Comparison of ENCODE assay signal across 9 mouse cellular contexts in genomic region chr16:32660095-32660494, GRCm38 (mm10). TPM values are rescaled to one million over a fixed set of nuclear protein-coding genes. Genes with fewer than 3 reads are reported as not detected.
DNase-seq lines count a peak whose midpoint lies in the region; ATAC-seq and TF ChIP-seq lines count a peak whose summit lies in the region.
"Had no signal": no experiment of that assay in that cellular context is flagged by ENCODE, and none has a peak within 500 bp of the region (broad histone marks: within the 10 kb centered on the region; RNA-seq: fewer than 3 reads in every experiment).

No protein-coding gene starts in this region.

- DNase-seq in hindbrain, embryonic 10.5 days (ENCODE audit: low spot score), result no peak
- DNase-seq in hindbrain, embryonic 11.5 days (ENCODE audit: low spot score), result no peak
- DNase-seq in embryonic facial prominence, embryonic 10.5 days (ENCODE audit: low spot score), result no peak
- no peak for DNase-seq in hindbrain, embryonic 14.5 days (ENCODE audit: low spot score)
- no peak for DNase-seq in right cerebral cortex, postnatal 25 days
- DNase-seq in layer of hippocampus, adult 11-12 months (ENCODE audit: low spot score), result no peak

- H3K36me3 ChIP-seq in hindbrain, embryonic 10.5 days, result peaks cover 4% of the 10 kb centered on the region; the same call in 1 of the 2 replicates
- H3K36me3 ChIP-seq in hindbrain, embryonic 11.5 days (ENCODE audit: control insufficient read depth, insufficient read depth, low read length), result no peaks in the 10 kb centered on the region
- peaks cover 9% of the 10 kb centered on the region for H3K36me3 ChIP-seq in embryonic facial prominence, embryonic 10.5 days (replicated peaks)
- H3K36me3 ChIP-seq in hindbrain, embryonic 14.5 days (replicated peaks; ENCODE audit: control insufficient read depth, insufficient read depth), result 0 out of 2 replicates have a peak, but pooled peaks cover 7% of the 10 kb centered on the region
- H3K36me3 ChIP-seq in myocyte (ENCODE audit: control insufficient read depth, insufficient read depth), result no peaks in the 10 kb centered on the region

- peak overlapping the region; percentile 69; the same call in 1 of the 2 replicates for H3K27ac ChIP-seq in hindbrain, embryonic 10.5 days
- no peak overlapping the region for H3K27ac ChIP-seq in hindbrain, embryonic 11.5 days (ENCODE audit: low read depth, low read length)
- H3K27ac ChIP-seq in embryonic facial prominence, embryonic 10.5 days (replicated peaks), result 0 out of 2 replicates have a peak overlapping the region, but pooled peaks have one; percentile 14
- peak overlapping the region; percentile 88 for H3K27ac ChIP-seq in hindbrain, embryonic 14.5 days

- no peaks in the 10 kb centered on the region for H3K27me3 ChIP-seq in hindbrain, embryonic 10.5 days (ENCODE audit: insufficient read depth, poor library complexity, severe bottlenecking)
- H3K27me3 ChIP-seq in hindbrain, embryonic 11.5 days (ENCODE audit: control insufficient read depth, insufficient read depth, low read length), result no peaks in the 10 kb centered on the region
- H3K27me3 ChIP-seq in embryonic facial prominence, embryonic 10.5 days (replicated peaks; ENCODE audit: low read depth, poor library complexity, severe bottlenecking), result no peaks in the 10 kb centered on the region
- no peaks in the 10 kb centered on the region for H3K27me3 ChIP-seq in hindbrain, embryonic 14.5 days (ENCODE audit: control insufficient read depth, insufficient read depth, low read length)
- no peaks in the 10 kb centered on the region for H3K27me3 ChIP-seq in myocyte (ENCODE audit: control insufficient read depth, insufficient read depth, insufficient read length)

- peaks cover 24% of the 10 kb centered on the region for H3K79me2 ChIP-seq in myocyte (ENCODE audit: control insufficient read depth, insufficient read depth)

- ATAC-seq in hindbrain, embryonic 11.5 days (ENCODE audit: low FRiP score), result no peak
- no peak; the same call in 1 of the 2 replicates for ATAC-seq in hindbrain, embryonic 14.5 days (ENCODE audit: low FRiP score)
- no peak for ATAC-seq in monocyte, adult 5-6 weeks (replicated peaks; ENCODE audit: insufficient number of reproducible peaks, low FRiP score, low TSS enrichment, poor library complexity, severe bottlenecking)
- ATAC-seq: inflammation-experienced regulatory T-cells, adult 6 months had no signal

- TF ChIP-seq POLR2A in myocyte (IDR thresholded peaks at IDR 0.05; ENCODE audit: insufficient read length, low read depth), result no peak

- no peak overlapping the region for H3K9ac ChIP-seq in hindbrain, embryonic 11.5 days (ENCODE audit: low read depth, low read length)
- 0 out of 2 replicates have a peak overlapping the region, but pooled peaks have one; percentile 73 for H3K9ac ChIP-seq in hindbrain, embryonic 14.5 days

- no peak overlapping the region for H3K4me3 ChIP-seq in hindbrain, embryonic 10.5 days
- H3K4me3 ChIP-seq in hindbrain, embryonic 11.5 days (ENCODE audit: low read depth, low read length), result no peak overlapping the region
- no peak overlapping the region for H3K4me3 ChIP-seq in embryonic facial prominence, embryonic 10.5 days
- H3K4me3 ChIP-seq in hindbrain, embryonic 14.5 days (replicated peaks; ENCODE audit: low read length), result no peak overlapping the region
- no peak overlapping the region for H3K4me3 ChIP-seq in myocyte

- H3K4me1 ChIP-seq in hindbrain, embryonic 10.5 days (replicated peaks), result peaks cover 66% of the 10 kb centered on the region
- H3K4me1 ChIP-seq in hindbrain, embryonic 11.5 days (replicated peaks; ENCODE audit: control insufficient read depth, insufficient read depth, low read length), result peaks cover 2% of the 10 kb centered on the region; the same call in 1 of the 2 replicates
- H3K4me1 ChIP-seq in embryonic facial prominence, embryonic 10.5 days, result peaks cover 60% of the 10 kb centered on the region
- H3K4me1 ChIP-seq in hindbrain, embryonic 14.5 days (replicated peaks; ENCODE audit: control insufficient read depth, insufficient read depth, low read length), result peaks cover 53% of the 10 kb centered on the region

- no peaks in the 10 kb centered on the region for H3K9me3 ChIP-seq in hindbrain, embryonic 10.5 days
- no peaks in the 10 kb centered on the region for H3K9me3 ChIP-seq in hindbrain, embryonic 11.5 days (ENCODE audit: control insufficient read depth, low read length)
- H3K9me3 ChIP-seq in embryonic facial prominence, embryonic 10.5 days, result no peaks in the 10 kb centered on the region
- H3K9me3 ChIP-seq in hindbrain, embryonic 14.5 days (ENCODE audit: control insufficient read depth, low read length), result no peaks in the 10 kb centered on the region

- no peak overlapping the region for H3ac ChIP-seq in myocyte (ENCODE audit: control insufficient read depth, insufficient read length)

- H3K4me2 ChIP-seq in hindbrain, embryonic 11.5 days (replicated peaks; ENCODE audit: low read depth, low read length), result no peak overlapping the region
- H3K4me2 ChIP-seq in hindbrain, embryonic 14.5 days (replicated peaks), result no peak overlapping the region
- peak overlapping the region; percentile 78 for H3K4me2 ChIP-seq in myocyte (ENCODE audit: low read depth)

- 77% methylated on average over 1 of the region's 1 CpGs for WGBS in hindbrain, embryonic 10.5 days
- 59% methylated on average over 1 of the region's 1 CpGs for WGBS in hindbrain, embryonic 11.5 days
- 54% methylated on average over 1 of the region's 1 CpGs for WGBS in embryonic facial prominence, embryonic 10.5 days
- WGBS in hindbrain, embryonic 14.5 days, result 29% methylated on average over 1 of the region's 1 CpGs

TF ChIP-seq in myocyte, 11 proteins besides CTCF, POLR2A, EP300 and RAD21:
- TF ChIP-seq SRF (IDR thresholded peaks at IDR 0.05; ENCODE audit: control insufficient read depth, insufficient read length, low read depth), result no peak
- TF ChIP-seq MYOG (IDR thresholded peaks at IDR 0.05; ENCODE audit: control insufficient read depth in 1 of 3, insufficient read depth in 1 of 3, insufficient read length in 2 of 3, low read depth in 2 of 3), result peak in 2 of 3 experiments; percentile 30 to 54
- TF ChIP-seq MYOD1 (IDR thresholded peaks at IDR 0.05; ENCODE audit: control insufficient read depth in 1 of 3, insufficient read length in 2 of 3, low read depth in 2 of 3), result peak in 2 of 3 experiments; percentile 39 to 72

RNA-seq across cellular contexts. Expression of gene Tnk2, which starts 16.4 kb away (rescaled TPM):
- polyA plus RNA-seq in hindbrain, embryonic 10.5 days (2016; fragmentation: Nextera tagmentation; extraction: Ambion mirVana), result 7.8 and 8.4 TPM in 2 replicates
- polyA plus RNA-seq in hindbrain, embryonic 11.5 days (2014; fragmentation: Nextera tagmentation; extraction: Ambion mirVana), result 5.2 and 7.0 TPM in 2 replicates
- polyA plus RNA-seq in embryonic facial prominence, embryonic 10.5 days (2016; fragmentation: Nextera tagmentation; extraction: Ambion mirVana), result 8.6 and 8.7 TPM in 2 replicates
- polyA plus RNA-seq in hindbrain, embryonic 14.5 days (2014; fragmentation: Nextera tagmentation; extraction: Ambion mirVana), result 17.4 and 20.0 TPM in 2 replicates
- 35.0 TPM for polyA plus RNA-seq in myocyte (2012; fragmentation: generic; extraction: Trizol)
- total RNA-seq in monocyte, adult 5-6 weeks (2017), result 16.2 to 63.7 TPM (median 26.3 TPM) in 3 replicates

RNA-seq across cellular contexts. Expression of gene Tfrc, which starts 51.4 kb away (rescaled TPM):
- 42.5 and 69.9 TPM in 2 replicates for polyA plus RNA-seq in hindbrain, embryonic 10.5 days (2016; fragmentation: Nextera tagmentation; extraction: Ambion mirVana)
- 59.0 and 69.2 TPM in 2 replicates for polyA plus RNA-seq in hindbrain, embryonic 11.5 days (2014; fragmentation: Nextera tagmentation; extraction: Ambion mirVana)
- polyA plus RNA-seq in embryonic facial prominence, embryonic 10.5 days (2016; fragmentation: Nextera tagmentation; extraction: Ambion mirVana), result 50.0 and 61.5 TPM in 2 replicates
- 54.0 and 65.1 TPM in 2 replicates for polyA plus RNA-seq in hindbrain, embryonic 14.5 days (2014; fragmentation: Nextera tagmentation; extraction: Ambion mirVana)
- 55.4 TPM for polyA plus RNA-seq in myocyte (2012; fragmentation: generic; extraction: Trizol)
- total RNA-seq in monocyte, adult 5-6 weeks (2017), result 24.5 to 52.2 TPM (median 43.5 TPM) in 3 replicates
